Comparison of ENCODE assay signal across 13 mouse cellular contexts in genomic region chr9:108220380-108220774, GRCm38 (mm10). TPM values are rescaled to one million over a fixed set of nuclear protein-coding genes. Genes with fewer than 3 reads are reported as not detected.
DNase-seq lines count a peak whose midpoint lies in the region; ATAC-seq and TF ChIP-seq lines count a peak whose summit lies in the region.
"Had no signal": no experiment of that assay in that cellular context is flagged by ENCODE, and none has a peak within 500 bp of the region (broad histone marks: within the 10 kb centered on the region; RNA-seq: fewer than 3 reads in every experiment).

No protein-coding gene starts in this region.

- H3K27me3 ChIP-seq in liver, adult 2 months (ENCODE audit: control insufficient read depth, insufficient read depth, low read length), result no peaks in the 10 kb centered on the region
- H3K27me3 ChIP-seq in heart, embryonic 13.5 days (replicated peaks), result no peaks in the 10 kb centered on the region
- H3K27me3 ChIP-seq in stomach, postnatal 0 days (ENCODE audit: control insufficient read depth, insufficient read depth, low read length), result no peaks in the 10 kb centered on the region
- no peaks in the 10 kb centered on the region for H3K27me3 ChIP-seq in midbrain, embryonic 14.5 days (ENCODE audit: control insufficient read depth, insufficient read depth, low read length)
- H3K27me3 ChIP-seq: neural tube, embryonic 13.5 days had no signal

- WGBS in liver, adult 2 months, result 76% methylated on average over 1 of the region's 1 CpGs
- WGBS in heart, embryonic 13.5 days, result 67% methylated on average over 1 of the region's 1 CpGs
- 73% methylated on average over 1 of the region's 1 CpGs for WGBS in stomach, postnatal 0 days
- WGBS in midbrain, embryonic 14.5 days, result 98% methylated on average over 1 of the region's 1 CpGs

- H3K9ac ChIP-seq in liver, adult 2 months (ENCODE audit: low read depth, low read length), result no peak overlapping the region
- H3K9ac ChIP-seq in heart, embryonic 13.5 days, result peak overlapping the region; percentile 66
- no peak overlapping the region for H3K9ac ChIP-seq in stomach, postnatal 0 days (ENCODE audit: low read length)
- no peak overlapping the region for H3K9ac ChIP-seq in midbrain, embryonic 14.5 days (replicated peaks; ENCODE audit: low read length)
- H3K9ac ChIP-seq: neural tube, embryonic 13.5 days had no signal

- peaks cover 22% of the 10 kb centered on the region for H3K4me1 ChIP-seq in liver, adult 2 months (ENCODE audit: control insufficient read depth, insufficient read depth, low read length)
- H3K4me1 ChIP-seq in heart, embryonic 13.5 days, result peaks cover 39% of the 10 kb centered on the region
- no peaks in the 10 kb centered on the region for H3K4me1 ChIP-seq in stomach, postnatal 0 days (replicated peaks; ENCODE audit: control insufficient read depth, insufficient read depth)
- no peaks in the 10 kb centered on the region for H3K4me1 ChIP-seq in midbrain, embryonic 14.5 days (ENCODE audit: control insufficient read depth, insufficient read depth, low read length)

- H3K27ac ChIP-seq in liver, adult 2 months (replicated peaks; ENCODE audit: insufficient read depth, low read depth, low read length), result no peak overlapping the region
- H3K27ac ChIP-seq in heart, embryonic 13.5 days (replicated peaks), result peak overlapping the region; percentile 84
- peak overlapping the region; percentile 75 for H3K27ac ChIP-seq in stomach, postnatal 0 days (replicated peaks)
- H3K27ac ChIP-seq in midbrain, embryonic 14.5 days (replicated peaks; ENCODE audit: low read depth, low read length), result no peak overlapping the region
- H3K27ac ChIP-seq: neural tube, embryonic 13.5 days had no signal

- TF ChIP-seq CTCF in liver, adult 2 months (IDR thresholded peaks at IDR 0.05; ENCODE audit: low read depth, low read length), result no peak
- no peak for TF ChIP-seq CTCF in stomach, postnatal 0 days (IDR thresholded peaks at IDR 0.05; ENCODE audit: low read depth)

- H3K4me2 ChIP-seq in heart, embryonic 13.5 days, result no peak overlapping the region
- H3K4me2 ChIP-seq in stomach, postnatal 0 days (replicated peaks; ENCODE audit: low read depth), result no peak overlapping the region
- H3K4me2 ChIP-seq in midbrain, embryonic 14.5 days (ENCODE audit: low read length), result no peak overlapping the region
- H3K4me2 ChIP-seq: neural tube, embryonic 13.5 days had no signal

- peaks cover 15% of the 10 kb centered on the region; the same call in 1 of the 2 replicates for H3K36me3 ChIP-seq in liver, adult 2 months (ENCODE audit: control insufficient read depth, insufficient read depth, low read length)
- peaks cover 31% of the 10 kb centered on the region for H3K36me3 ChIP-seq in heart, embryonic 13.5 days
- peaks cover 10% of the 10 kb centered on the region for H3K36me3 ChIP-seq in stomach, postnatal 0 days (ENCODE audit: control insufficient read depth, insufficient read depth, low read length)
- H3K36me3 ChIP-seq in midbrain, embryonic 14.5 days (ENCODE audit: control insufficient read depth, insufficient read depth, low read length), result peaks cover 23% of the 10 kb centered on the region

- no peak for TF ChIP-seq POLR2A in liver, adult 2 months (IDR thresholded peaks at IDR 0.05; ENCODE audit: extremely low read depth, insufficient read depth, low read length)

- no peak overlapping the region for H3K4me3 ChIP-seq in liver, adult 2 months (ENCODE audit: insufficient read depth, low read depth, low read length)
- no peak overlapping the region for H3K4me3 ChIP-seq in heart, embryonic 13.5 days
- no peak overlapping the region for H3K4me3 ChIP-seq in stomach, postnatal 0 days (ENCODE audit: low read depth, low read length)
- no peak overlapping the region for H3K4me3 ChIP-seq in midbrain, embryonic 14.5 days (replicated peaks; ENCODE audit: low read depth, low read length)
- H3K4me3 ChIP-seq: neural tube, embryonic 13.5 days had no signal

- DNase-seq in adrenal gland, postnatal 10 days, result peak; percentile 65
- no peak for DNase-seq in adrenal gland, adult 8-10 months
- DNase-seq in liver, adult 2 months (ENCODE audit: extremely low read depth, low read depth, low spot score), result peak; percentile 67
- DNase-seq in liver, result no peak
- DNase-seq in stomach, postnatal 0 days (ENCODE audit: low spot score), result no peak
- DNase-seq in thymus, postnatal 10 days (ENCODE audit: low spot score in 2 of 2), result no peak
- DNase-seq in midbrain, embryonic 14.5 days, result no peak
- DNase-seq: B cell, adult 2 months; lung, postnatal 14 days had no signal

- ATAC-seq in heart, embryonic 13.5 days (ENCODE audit: extremely low read depth, insufficient number of reproducible peaks, low FRiP score, low TSS enrichment), result peak; percentile 66; the same call in 1 of the 2 replicates
- no peak for ATAC-seq in stomach, postnatal 0 days (ENCODE audit: low FRiP score, low TSS enrichment)
- no peak for ATAC-seq in midbrain, embryonic 14.5 days (ENCODE audit: low FRiP score, low TSS enrichment)
- ATAC-seq: forebrain, embryonic 14.5 days; intestine, postnatal 0 days had no signal

- peaks cover 10% of the 10 kb centered on the region; the same call in 1 of the 2 replicates for H3K79me2 ChIP-seq in liver, adult 2 months (ENCODE audit: control insufficient read depth, insufficient read depth, low read length)

- H3K9me3 ChIP-seq in heart, embryonic 13.5 days, result no peaks in the 10 kb centered on the region
- no peaks in the 10 kb centered on the region for H3K9me3 ChIP-seq in stomach, postnatal 0 days (ENCODE audit: control insufficient read depth, low read length)
- H3K9me3 ChIP-seq in midbrain, embryonic 14.5 days (ENCODE audit: control insufficient read depth, low read length), result no peaks in the 10 kb centered on the region
- H3K9me3 ChIP-seq: neural tube, embryonic 13.5 days had no signal

- no peak for TF ChIP-seq EP300 in stomach, postnatal 0 days (optimal IDR thresholded peaks at IDR 0.05)

RNA-seq across cellular contexts. Expression of gene Bsn, which starts 30.2 kb away (rescaled TPM):
- total RNA-seq in adrenal gland, postnatal 10 days (2021), result 1 to 10 TPM; 1.7 to 2.7 TPM
- 1 to 10 TPM; 3.7 to 6.8 (median 6.4) TPM for total RNA-seq in adrenal gland, adult 8-10 months (2022)
- total RNA-seq in liver, adult 2 months (2014; rRNA removed), result under 0.01 TPM in 2 replicates
- under 0.01 TPM in 1 of 2 replicates, not detected in the other for polyA plus RNA-seq in liver, adult 2 months (2012; rRNA removed)
- 0.32 and 0.36 TPM in 2 replicates for polyA plus RNA-seq in heart, embryonic 13.5 days (2015; fragmentation: Nextera tagmentation; extraction: Ambion mirVana)
- 1.6 and 2.0 TPM in 2 replicates for polyA plus RNA-seq in stomach, postnatal 0 days (2015; fragmentation: Nextera tagmentation; extraction: Ambion mirVana)
- polyA plus RNA-seq in midbrain, embryonic 14.5 days (2014; fragmentation: Nextera tagmentation; extraction: Ambion mirVana), result 14.2 and 14.7 TPM in 2 replicates

RNA-seq across cellular contexts. Expression of gene Dag1, which starts 43.4 kb away (rescaled TPM):
- total RNA-seq in adrenal gland, postnatal 10 days (2021), result 100 to 1,000 TPM; 168 to 192 TPM
- 100 to 1,000 TPM; 134 to 165 (median 148) TPM for total RNA-seq in adrenal gland, adult 8-10 months (2022)
- 20.7 and 28.8 TPM in 2 replicates for total RNA-seq in liver, adult 2 months (2014; rRNA removed)
- 24.9 and 29.9 TPM in 2 replicates for polyA plus RNA-seq in liver, adult 2 months (2012; rRNA removed)
- 136 and 138 TPM in 2 replicates for polyA plus RNA-seq in heart, embryonic 13.5 days (2015; fragmentation: Nextera tagmentation; extraction: Ambion mirVana)
- 52.7 and 59.2 TPM in 2 replicates for polyA plus RNA-seq in stomach, postnatal 0 days (2015; fragmentation: Nextera tagmentation; extraction: Ambion mirVana)
- 49.3 and 64.2 TPM in 2 replicates for polyA plus RNA-seq in midbrain, embryonic 14.5 days (2014; fragmentation: Nextera tagmentation; extraction: Ambion mirVana)

Comparison
In these comparisons a context has a peak if more than half of its experiments do, and no peak if none do; other contexts are left out.
1. DNase-seq: peak in adrenal gland, postnatal 10 days (single experiment) and liver, adult 2 months (single experiment); none in adrenal gland, adult 8-10 months (single experiment), liver (single experiment), stomach, postnatal 0 days (single experiment), thymus, postnatal 10 days (0 of 2) and midbrain, embryonic 14.5 days (single experiment).
2. H3K27ac ChIP-seq: peak in heart, embryonic 13.5 days (single experiment) and stomach, postnatal 0 days (single experiment); none in liver, adult 2 months (single experiment) and midbrain, embryonic 14.5 days (single experiment).